Mouse (Mus musculus) embryonic fibroblast, embryonic 13.5 days (primary cell): ENCODE results near the gene Serbp1.

Experiments
- CTCF ChIP-seq: IDR thresholded peaks from 2 replicates; pipeline ENCODE4 v1.5.1; 2011; ENCODE audit warnings: mild to moderate bottlenecking, control low read depth, low read length, moderate library complexity, borderline replicate concordance; ENCODE audit not compliant: insufficient read depth
- POLR2A ChIP-seq: IDR thresholded peaks from 2 replicates; pipeline ENCODE4 v1.6.1; 2011; ENCODE audit warnings: low read depth, mild to moderate bottlenecking, control low read depth, low read length, moderate library complexity

GRCm38 (mm10) chr6:67298742-67299141, 60.8 kb downstream of the Serbp1 start:
- TF ChIP-seq POLR2A (no peak), CTCF (no peak)
